Mouse (Mus musculus) right cerebral cortex, adult 2 months (tissue): ENCODE data around the gene Pih1d1.
A peak's percentile ranks its signal among the peaks of the same experiment; 100 is the strongest.

Source experiments
- DNase-seq, 2 experiments: peaks; one replicate each; pipeline ENCODE4 v3.0.0; 2021 to 2022; ENCODE audit warnings: low spot score in 2 of 2

The Pih1d1 gene

DNA sequence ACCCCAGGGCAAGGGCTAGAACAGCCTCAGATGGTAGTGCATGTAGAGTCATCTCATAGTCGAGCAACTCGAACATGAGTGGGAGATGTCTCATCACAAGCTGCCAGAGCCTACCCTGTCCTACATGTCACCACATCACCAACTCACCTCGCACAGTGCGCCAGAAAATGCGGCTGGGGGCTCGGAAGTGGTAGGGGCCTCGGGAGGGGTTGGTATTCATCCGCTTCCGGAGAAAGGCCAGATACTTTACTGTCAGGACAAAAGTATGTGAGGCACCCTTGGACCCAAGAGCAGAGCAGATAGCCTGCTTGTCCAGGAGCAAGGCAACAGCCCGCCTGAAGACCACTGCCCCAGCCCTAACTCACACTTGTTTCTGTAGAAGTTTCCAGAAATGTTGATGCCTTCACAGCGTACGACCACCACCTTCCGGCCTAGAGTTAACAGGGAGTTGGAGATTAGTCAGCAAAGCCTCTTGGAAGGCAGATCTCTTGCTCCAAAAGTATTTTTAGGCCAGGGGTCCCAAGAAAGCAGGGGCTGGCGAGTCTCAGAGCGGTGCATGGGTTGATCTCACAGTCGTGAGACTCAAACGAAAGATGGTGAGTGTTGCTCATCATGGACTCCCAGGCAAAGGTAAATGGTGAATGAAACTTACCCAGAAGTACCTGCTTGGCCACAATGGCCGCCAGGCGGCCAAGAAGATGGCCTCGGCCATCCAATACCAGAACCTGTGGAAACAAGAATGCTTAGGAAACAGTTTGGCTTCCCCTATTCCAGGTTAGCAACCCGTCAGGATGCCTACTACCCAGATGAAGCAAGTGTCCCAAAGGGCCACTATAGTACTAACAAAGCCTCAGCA is 27.0 kb upstream of the Pih1d1 start:
- DNase-seq: no peak

DNA sequence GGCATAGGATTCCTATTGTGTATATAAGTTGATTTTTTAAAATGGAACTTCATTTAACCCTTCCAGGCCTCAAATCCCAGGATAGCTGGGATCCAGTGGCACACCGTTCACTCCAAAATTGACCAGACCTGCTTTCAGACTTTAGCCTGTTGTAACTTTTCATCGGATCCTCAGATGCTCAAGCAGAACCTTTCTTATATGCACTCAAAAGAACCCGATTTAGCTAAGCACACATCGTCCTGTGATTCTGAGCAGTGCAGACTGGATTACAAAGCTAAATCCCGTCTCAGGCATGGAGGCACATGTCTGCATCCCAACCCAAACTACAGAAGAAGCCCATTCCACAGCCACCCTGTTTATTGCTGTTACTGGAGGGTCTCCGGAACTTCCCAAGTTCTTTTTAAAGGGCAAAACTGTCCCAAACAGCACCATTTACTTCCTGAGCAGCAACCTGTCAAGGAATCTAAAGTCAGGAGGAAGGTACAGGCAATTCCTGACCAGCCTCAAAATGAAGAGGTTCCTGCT is 26.3 kb upstream of the Pih1d1 start:
- DNase-seq: no peak

DNA sequence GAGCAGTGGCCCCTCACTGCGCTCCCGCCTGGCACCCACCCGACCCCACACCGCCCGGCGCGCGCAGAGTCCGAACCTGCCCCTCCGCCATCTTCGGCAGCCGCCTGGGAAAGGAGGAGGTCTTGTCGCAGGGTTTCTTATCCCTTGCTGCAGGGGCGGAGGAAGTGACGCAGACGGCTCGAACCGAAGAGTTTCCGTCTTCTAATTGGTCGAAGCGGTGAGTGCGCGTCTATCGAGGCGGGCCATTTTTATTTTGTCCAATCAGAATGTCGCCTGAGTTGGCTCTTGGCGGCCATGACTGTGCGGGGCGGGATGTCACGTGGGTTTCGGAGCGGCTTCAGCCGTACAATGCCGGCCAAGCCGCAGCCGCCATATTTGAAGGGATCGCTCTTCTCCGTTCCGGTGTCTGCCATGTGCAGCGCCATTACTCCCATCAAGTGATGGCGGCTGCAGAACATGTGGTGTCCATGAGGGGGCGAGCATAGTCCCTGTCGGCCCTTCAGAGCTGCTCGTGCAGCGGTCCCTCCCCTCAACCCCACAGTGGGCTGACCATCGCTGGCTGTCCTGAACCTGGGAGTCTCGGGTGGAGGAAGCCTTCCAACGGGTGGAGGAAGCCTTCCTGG is 25.4 kb upstream of the Pih1d1 start, which contains the start of gene Rpl13a:
Gene Rpl13a, minus strand, starts transcription at position 138 of the 623 bp plus-strand sequence.
- peak; percentile 99 for DNase-seq

DNA sequence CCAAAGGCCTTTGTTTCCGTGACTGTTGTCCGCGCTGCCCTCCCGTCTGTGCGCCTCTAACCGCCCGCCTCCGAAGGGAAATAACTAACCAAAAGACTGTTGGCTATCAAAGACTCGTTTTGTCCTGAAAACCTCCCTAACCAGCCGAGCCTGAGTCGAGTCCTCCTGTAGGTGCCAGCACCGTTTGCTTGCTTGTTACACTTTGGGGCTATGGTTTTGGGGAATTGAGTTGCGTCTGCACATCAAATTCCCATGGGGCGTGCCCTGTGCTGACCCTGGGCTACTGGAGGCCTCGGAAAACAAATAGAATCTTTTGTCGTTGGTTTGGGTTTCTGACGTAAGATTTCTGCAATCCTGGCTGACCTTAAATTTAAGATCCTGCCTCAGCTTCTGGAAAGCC is 24.8 kb upstream of the Pih1d1 start:
- peak in 1 of 2 experiments; percentile 39 for DNase-seq

DNA sequence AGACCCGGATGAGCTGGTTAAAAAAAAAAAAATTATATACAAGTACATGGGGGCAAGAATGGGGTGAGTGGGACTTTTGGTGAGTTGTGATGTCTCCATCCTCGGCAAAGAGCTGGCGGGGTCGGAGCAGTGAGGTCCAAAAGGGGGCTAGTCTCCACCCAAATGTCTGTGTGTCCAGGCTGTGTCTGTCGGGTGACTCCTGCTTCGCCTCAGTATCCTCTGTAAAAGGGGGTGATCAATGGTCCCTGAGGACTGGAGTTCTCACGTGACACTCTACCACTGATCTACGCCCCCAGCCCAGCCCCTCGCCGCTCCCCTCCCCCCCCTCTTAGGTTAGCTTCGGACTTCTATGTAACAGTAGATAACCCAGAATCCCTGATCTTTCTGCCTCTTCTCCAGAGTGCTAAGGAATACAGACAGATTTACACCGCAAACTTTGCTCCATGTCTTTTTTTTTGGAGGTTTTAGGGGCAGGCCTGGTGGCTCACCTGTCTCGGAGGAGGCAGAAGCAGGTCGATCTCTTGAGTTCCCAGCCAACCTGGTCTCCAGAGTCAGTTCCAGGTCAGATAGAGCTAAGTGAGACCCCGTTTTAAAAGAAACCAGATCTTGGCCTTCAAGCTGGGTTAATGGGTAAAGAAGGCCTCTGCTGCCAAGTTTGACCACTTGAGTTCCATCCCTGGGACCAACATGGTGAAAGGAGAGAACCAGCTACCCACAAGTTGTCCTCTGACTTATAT is 24.2 kb upstream of the Pih1d1 start:
- no peak for DNase-seq

DNA sequence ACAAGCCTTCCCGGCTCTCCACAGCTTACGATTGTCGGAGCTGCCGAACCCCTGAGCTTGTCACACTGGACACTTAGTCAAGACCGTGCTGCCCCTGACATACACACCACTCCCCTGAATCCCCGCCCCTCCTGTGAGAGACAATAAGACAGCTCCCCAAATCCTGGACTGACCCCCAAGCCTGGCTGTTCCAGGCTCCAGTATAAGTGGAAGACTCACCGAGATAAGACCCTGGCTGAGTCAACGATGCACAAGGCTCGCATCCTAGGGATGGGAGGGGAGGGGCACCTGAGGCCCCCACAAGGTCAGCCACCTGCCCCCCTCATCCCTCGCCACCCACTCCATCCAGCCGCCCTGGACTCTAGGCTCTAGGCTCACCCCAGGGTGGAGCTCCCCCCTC is 22.3 kb upstream of the Pih1d1 start:
- DNase-seq: no peak

DNA sequence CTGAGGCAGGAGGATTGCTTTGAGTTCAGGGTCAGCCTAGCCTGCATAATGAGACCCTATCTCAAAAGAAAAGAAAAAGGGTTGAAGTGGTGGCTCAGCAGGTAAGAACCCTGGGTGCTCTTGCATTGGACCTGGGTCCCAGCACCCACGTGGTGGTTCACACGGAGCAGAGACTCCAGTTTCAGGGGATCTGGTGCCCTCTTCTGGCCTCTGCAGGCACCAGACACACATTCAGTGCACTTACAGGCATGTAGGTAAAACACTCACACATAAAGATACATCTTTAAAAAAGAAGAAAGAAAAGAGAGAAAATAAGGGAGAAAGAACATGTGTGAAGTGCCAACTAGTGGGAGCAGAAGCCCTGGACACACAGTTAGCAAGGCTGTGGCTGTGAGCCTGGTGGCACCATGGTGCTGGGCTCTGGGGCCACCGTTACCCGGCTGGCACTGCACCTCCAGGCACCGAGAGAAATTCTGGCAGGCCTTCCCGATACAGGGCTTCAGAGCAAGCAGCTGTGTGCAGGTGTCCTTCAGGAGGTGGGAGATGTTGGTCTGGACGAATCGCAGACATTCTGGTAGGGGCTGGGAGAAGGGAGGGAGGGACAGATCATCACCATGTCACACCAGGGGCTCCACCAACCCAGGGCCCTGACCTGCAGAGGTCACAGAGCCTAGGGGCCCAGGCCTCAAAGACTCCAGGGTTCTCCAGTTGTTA is 20.5 kb upstream of the Pih1d1 start:
- DNase-seq: no peak

DNA sequence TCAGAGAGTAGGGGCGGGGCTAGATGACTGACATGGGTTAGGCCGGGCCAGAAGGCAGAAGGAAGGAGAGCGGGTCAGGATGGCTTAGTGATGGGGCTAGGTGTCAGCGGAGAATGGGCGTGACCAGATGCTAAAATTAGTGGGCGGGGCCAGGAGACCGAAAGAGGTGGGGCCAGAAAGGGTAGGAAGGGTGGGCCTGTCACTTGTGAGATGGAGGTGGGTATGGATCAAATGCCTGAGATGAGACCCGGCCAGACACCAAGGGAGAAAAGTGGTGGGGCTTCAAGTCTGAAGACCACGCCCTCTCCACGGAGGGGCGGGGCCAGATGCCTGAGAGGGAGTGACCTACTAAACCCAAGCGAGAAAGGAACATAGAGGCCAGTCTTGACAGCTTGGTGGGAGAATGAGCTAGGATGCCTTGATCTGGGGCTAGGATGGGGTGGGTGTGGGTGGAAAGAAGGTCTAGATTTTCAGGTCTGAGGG is 19.5 kb upstream of the Pih1d1 start:
- DNase-seq: no peak

DNA sequence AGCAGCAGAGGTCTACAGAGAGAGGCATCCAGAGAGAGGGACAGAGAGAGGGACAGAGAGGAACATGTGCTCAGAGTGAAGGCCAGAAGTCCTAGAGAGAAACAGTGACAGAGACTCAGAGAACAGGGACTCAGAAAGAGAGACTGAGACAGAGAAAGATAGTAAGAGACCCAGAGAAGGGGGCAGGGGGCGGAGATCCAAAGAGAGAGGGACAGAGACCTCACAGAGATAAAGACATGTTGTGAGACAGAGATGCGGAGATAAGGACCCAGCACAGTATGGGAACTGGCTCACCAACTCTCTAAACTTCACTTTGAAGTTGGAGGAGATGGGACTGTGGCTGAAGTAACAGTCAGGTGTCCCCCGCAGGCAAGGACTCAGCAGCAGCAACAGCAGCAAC is 18.7 kb upstream of the Pih1d1 start:
- DNase-seq: no peak

DNA sequence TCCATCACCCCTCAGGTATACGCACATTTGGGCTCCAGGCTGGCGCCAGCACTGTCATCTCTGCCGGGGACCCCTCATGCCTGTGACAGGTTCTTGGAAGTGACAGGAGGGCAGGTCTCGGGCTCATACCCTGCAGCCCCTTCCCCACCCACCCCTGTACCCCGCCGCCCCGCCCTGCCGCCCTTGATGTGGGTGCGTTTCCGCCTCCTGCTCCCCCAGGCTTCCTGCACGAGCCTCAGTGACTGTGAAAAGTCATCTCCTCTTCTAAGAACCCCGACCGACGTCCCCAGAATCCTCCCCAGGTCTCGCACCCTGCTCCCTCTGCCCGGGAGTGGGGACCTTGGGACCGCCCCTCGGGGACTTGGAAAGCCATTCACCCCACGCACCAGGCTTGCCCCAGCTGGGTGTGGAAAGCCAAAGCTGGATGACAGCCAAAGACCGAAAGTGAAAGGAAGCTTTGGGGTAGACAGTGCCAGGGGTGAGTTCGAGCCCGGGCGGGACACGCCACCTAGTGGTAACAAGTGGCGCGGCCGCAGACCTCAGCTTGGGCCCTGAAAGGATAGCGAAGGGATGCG is 18.0 kb upstream of the Pih1d1 start, which contains the start of the genes Gm45713 and Flt3l:
Gene Gm45713, minus strand, starts transcription at position 239 of the 575 bp plus-strand sequence.
Gene Flt3l, minus strand, starts transcription at position 440 of the 575 bp plus-strand sequence.
- DNase-seq: peak; percentile 89 to 91

DNA sequence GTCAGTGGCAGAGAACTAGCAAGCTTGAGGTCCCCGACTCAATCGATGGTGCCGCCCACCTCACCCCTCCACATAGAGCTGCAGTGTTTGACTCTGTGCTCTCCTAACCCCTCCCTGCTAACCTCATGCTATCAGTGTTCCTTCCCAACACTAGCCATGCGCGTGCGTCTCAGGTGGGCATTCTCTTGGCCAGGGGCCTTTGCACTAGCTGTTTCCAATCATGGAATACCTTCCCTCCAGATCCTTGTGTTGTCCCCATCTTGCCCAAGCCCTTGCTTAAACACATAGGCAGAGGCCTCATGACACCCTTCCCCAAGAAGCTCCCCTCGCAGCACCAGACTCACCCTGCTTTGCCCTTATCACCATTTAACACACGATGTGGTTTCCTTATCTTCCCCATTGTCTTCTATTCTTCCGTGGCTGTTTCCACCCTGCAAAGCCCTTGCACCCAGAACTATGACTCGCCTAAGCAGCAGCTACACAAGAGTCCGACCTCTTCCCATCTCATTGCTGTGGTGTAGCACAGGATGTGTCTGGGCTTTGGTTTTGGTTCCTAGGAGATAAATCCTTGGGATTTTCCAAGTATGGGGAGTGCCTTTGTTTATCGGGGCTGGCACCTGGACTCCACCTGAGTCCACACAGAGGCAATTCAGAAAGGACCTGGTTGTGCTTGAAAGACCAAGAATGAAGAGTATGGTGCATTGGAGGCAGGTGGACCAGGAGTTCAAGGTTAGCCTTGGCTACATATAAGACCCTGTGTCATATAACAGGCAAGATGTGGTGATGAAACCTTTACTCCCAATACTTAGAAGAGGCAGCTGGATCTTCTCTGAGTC is 16.7 kb upstream of the Pih1d1 start:
- no peak for DNase-seq

DNA sequence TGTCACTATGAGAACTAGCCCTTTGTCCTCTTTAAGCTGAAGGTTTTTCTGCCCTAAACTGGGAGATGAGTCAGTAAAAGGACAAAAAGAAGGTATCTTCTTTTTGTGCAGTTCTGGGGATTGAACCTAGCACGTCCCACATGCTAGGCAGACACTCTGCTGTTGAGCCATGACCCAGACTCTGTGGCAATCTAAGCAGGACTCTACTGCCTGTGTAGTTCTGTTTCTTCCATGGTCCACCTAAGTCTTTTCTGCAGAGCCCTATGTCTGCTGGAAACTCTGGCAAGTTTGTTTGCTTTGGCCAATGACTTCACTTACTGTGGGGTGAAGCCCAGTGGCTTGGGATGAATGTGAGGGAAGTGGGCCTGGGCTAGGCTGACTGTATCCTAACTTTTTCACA is 15.7 kb upstream of the Pih1d1 start:
- DNase-seq: no peak

DNA sequence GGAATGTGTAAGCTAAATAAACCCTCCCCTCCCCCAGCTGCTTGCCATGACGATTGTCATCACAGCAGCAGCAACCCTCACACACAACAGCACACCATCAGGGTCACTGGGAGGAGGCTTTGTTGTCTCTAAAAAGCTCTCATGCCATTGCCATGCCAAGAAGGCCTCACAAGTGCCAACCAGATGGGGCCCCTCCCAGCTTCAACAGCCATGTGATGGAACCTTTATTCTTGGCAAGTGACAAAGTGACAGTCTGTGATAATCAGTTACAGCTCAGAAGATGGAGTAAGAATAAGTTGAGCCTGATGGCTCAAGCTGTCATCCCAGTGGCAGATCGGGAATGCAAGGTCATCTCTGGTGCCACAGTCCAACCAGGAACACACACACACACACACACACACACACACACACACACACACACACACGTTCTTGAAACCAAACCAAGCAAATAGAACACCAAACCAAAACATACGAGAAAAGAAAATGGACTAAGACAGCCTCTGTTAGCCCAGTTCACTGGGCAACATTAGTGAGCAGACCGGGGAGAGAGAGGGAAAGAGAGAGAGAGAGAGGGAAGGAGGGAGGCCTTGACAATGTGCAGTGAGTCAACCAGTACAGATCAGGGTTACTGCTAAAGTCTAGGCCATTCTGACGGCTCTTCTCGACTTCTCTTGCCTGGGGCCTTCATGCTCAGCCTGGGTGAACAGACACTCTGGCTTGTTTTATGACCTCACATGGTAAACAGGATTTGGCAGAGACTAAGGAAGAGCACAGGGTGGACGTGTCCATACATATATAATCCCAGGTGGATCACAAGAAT is 14.0 kb upstream of the Pih1d1 start:
- no peak for DNase-seq

DNA sequence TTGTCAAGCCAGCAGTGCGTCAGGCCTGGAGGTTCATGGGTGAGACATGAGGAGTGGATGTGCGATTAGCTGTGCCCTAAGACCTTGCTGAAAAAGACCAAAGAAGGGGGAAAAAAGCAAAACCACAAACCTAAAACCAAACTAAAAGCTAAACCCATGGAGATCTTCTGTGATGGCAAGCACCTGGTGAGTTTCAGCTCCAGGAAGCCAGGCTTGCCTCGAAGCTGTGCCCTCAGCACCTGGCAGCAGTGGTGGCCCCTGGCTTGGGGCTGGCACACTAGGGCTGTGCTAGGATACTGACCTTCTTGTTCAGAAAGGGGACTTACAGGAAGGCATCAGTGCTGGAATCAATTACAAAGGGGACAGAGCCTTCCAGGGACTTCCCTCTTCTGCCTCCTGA is 12.8 kb upstream of the Pih1d1 start:
- DNase-seq: no peak

DNA sequence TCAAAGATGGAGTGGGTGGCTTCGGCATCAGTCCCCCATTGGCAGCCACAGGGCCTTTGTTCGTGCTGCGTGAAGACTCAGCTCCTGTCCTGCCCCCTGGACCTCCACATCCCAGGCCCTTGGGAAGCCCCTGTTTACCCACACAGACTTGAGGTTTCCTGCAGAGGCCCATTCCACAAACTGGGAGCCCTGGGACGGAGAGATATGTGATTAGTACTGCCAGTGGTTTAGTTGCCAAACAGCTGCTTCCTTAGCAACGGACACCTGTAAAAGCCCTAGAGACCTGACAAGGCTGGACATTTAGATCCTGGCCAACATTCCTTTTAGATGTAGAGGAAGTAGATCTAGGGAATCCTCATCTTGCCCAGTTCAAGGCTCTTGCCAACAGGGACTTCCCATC is 12.2 kb upstream of the Pih1d1 start:
- DNase-seq: no peak

DNA sequence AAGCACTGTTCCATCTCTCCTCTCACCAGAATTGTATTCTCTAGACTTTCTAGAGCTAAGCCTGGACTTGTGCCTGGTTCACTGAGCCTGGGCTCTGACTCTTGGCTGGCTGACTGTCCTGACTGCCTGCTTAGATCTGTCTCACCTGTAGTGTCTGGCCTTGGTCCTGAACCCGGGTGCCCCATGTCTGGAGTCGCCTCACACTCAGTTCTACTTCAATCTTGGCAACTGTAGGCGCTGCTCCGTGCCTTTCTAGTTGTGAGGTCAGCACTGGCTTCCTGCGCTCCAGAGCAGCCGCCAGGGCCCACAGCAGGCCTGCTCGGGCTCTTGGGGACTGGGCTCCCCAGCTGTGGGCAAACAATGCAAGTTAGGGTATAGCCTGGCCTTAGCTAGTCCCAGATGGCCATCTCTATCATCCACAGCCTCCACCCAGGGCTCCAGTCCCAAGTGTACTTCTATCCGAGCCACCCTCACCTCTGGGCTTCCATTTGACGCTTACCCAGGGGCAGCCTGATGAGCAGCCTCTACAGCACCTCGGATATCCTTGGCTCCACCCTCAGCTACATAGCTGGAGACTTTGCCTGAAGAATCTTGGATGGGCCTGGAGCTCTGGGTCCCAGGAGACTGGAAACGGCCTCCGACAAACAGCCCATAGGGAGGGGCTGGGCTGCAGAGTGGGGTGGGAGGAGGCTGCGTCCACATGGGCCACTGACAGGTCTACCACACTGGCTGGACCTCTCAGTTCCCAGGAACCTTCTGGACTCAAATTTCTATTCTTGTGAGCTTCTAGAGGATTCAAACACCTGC is 9.5 kb upstream of the Pih1d1 start:
- no peak for DNase-seq

DNA sequence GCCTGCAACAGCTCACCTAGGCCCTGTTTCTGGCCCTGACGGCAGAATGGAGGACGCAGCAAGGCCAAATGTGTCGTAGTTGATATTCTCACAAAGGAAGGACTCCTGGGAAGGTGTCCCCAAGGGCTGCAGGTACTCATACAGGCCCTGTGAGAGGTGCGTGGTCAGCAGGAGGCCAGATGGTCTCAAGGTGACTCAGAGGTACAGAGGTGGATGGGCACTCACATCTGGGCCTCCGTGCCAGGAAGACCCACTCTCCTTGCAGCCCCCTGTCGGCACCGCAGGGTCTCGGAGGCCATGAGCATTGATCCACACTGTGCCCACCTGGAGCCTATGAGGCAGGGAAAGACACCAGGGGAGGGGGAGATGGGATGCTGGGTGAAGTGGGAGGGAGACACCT is 8.6 kb upstream of the Pih1d1 start:
- DNase-seq: no peak

DNA sequence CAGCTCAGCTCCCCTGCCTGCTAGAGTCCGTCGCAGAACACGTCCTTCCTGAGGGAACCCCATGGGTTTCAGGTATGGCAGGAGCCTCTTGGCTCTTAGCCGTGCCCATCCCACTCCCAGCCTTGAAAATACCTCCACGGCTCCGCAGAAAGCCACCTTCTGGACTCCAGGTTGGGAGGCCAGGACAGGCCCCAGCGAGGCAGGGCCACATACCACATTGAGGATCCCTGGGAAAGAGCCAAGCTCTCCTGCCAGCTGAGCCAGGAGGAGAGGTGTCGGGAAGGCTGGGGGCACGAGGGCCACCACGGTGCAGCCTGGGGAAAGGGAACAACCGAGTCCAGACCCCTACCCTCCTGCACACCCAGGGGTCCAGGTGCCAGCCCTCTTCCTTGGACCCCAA is 6.8 kb upstream of the Pih1d1 start:
- no peak for DNase-seq
